Mouse (Mus musculus): ENCODE data around the gene Kansl1.
"Not testable (repeated sequence)": the region's sequence is repeated elsewhere in the genome, so short reads cannot be mapped to it uniquely, and the experiment has no call there.

Kansl1 gene

GRCm38 (mm10) chr11:104468751-104469268 is at the start of gene Kansl1:
TSS of gene Kansl1 (minus strand) at chr11:104468861.
- DNase-seq, result peak in 1 of 2 experiments; percentile 8

DNA sequence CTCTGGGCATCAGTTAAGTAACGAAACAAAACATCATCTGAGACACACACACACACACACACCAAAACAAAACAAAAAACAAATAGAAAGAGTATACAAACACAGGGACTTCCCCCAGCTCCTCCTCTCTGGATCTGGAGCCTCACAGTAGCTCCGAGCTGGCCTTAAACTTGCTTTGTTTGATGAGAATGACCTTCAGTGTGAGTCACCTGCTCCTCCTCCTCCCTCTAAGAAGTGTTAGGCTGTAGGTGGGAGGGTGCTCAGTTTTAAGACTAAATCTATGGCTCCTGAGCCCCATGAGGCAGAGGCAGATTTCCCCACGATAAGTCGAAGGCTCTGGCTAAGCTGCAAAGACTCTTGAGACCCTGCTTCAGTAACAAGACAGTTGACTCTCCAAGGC is 43.8 kb upstream of the Kansl1 start:
- no peak for DNase-seq

- DNase-seq, result peak in 1 of 2 experiments; percentile 39
Observed at GRCm38 (mm10) chr11:104510606-104511005, 41.9 kb upstream of the Kansl1 start.

- no peak for DNase-seq
Observed at GRCm38 (mm10) chr11:104508455-104508854, 39.8 kb upstream of the Kansl1 start.

- no peak for DNase-seq
Observed at GRCm38 (mm10) chr11:104488292-104488691, 19.6 kb upstream of the Kansl1 start.

GRCm38 (mm10) chr11:104481971-104482370 is 13.3 kb upstream of the Kansl1 start:
- no peak for DNase-seq

DNA sequence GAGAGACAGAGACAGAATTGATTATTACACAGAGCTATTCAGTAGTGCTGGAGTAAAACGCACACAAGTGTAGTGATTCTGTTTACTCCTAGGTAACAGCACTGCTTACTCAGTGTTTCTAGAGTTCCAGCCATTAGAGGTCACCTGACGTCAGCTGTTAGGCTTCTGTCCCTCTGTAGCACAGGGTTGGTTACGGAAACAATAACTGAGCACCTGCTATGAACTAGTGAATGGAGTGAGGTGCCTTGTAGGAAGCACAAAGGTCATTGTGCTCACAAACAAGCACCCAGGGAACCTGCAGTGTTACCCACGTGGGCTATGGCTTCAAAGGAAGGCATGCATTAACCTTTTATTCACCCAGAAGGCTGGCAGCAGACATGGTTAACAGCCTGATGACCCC is 10.8 kb upstream of the Kansl1 start:
- no peak for DNase-seq

DNA sequence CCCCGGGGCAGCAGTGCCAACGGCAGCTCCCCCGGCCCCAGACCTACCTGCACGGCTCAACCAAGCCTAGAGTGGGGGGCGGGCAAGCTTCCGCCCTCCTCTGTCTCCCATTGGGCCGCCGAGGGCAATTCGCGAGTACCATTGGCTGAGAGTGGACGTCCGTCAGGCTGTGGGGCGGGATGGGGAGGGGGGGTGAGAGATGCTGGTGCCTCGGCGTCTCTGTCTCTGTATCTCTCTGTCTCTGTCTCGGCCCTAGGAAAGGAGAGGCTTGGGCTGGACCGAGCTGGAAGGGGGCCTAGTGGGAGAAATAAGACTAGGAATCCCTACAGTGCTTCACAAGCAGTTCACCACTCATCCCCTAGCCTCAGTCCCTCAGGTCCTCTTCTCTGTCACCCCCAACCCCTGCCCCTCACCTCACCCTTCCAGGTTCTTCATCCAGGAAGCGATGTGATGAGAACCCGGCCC is 742 bp upstream of the Kansl1 start:
- peak; percentile 83 to 84 for DNase-seq

DNA sequence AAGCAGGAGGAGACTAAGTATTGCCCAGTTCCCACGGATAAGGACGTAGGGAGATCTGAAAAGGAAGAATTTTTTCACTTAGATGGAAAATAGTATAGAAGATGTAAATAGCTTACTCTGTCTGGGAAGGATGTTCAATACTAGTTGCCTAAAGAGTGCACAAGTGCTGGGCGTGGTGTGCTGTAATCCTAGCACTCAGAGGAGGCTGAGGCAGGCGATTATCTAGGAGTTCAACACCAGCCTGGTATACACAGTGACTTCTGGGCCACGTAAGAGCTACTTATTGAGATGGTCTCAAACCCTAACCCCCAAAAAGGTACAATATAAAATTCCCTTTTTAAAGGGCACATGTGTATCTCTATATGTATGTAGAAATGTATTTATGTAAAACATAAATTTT is 963 bp downstream of the Kansl1 start:
- DNase-seq, result no peak

DNA sequence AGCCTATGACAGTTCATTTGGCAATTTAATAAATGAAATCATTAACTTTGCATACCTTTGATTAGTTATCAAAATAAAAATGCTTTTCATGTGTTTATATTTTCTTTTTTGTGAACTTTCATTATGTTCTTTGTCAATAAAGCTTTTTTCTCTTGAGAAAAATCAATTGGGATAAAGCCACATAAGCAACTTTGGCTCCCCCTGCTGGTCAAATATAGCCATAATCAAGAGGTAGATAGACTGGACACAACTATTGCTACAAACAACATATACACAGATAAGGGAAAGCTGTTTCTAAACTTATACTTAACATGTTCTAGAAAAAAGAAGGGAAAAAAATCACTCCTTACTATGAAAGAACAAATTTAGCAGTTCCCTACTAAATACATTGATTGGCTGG is 7.1 kb downstream of the Kansl1 start:
- peak in 1 of 2 experiments; percentile 46 for DNase-seq

GRCm38 (mm10) chr11:104459671-104460070 is 9.0 kb downstream of the Kansl1 start:
- no peak for DNase-seq

- DNase-seq, result no peak
Observed at GRCm38 (mm10) chr11:104458507-104458906, 10.2 kb downstream of the Kansl1 start.

DNA sequence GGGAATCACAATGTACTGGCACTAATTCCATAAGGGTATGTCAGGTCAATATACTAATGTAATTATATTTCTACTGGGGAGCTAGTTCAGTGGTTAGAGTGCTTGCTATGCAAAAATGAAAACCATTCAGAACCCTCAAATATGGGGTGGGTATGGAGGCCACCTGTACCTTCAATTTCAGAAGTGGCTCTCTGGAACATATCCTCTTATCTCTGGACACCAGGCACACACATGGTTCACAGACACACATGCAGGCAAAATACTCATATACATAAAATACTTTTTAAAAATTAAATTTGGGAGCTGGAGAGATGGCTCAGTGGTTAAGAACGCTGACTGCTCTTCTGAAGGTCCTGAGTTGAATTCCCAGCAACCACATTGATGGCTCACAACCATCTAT is 16.0 kb downstream of the Kansl1 start:
- DNase-seq, result no peak

GRCm38 (mm10) chr11:104451239-104451638 is 17.4 kb downstream of the Kansl1 start:
- DNase-seq, result no peak

- DNase-seq, result not testable (repeated sequence)
Observed at GRCm38 (mm10) chr11:104448499-104448898, 20.2 kb downstream of the Kansl1 start.

DNA sequence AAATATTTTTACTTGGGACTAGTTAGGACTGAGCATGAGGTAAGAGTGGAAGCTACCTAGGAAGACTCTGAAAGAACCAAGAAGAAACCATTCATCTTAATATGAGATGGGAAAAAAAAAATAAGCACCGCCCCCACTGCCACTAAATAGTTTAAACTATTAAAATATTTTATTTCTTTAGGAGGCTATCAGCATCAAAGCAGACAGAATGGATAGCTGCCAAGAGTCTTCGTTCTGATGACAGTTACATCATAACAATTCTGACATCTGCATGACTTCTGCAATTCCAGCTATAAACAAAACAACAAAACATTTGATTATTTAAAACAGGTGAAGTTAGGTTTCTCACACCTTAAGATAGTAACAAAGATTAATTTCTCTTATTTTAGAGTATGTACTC is 23.1 kb downstream of the Kansl1 start:
- DNase-seq, result no peak

- DNase-seq, result no peak
Observed at GRCm38 (mm10) chr11:104445044-104445443, 23.6 kb downstream of the Kansl1 start.

GRCm38 (mm10) chr11:104443359-104443758 is 25.3 kb downstream of the Kansl1 start:
- no peak for DNase-seq

DNA sequence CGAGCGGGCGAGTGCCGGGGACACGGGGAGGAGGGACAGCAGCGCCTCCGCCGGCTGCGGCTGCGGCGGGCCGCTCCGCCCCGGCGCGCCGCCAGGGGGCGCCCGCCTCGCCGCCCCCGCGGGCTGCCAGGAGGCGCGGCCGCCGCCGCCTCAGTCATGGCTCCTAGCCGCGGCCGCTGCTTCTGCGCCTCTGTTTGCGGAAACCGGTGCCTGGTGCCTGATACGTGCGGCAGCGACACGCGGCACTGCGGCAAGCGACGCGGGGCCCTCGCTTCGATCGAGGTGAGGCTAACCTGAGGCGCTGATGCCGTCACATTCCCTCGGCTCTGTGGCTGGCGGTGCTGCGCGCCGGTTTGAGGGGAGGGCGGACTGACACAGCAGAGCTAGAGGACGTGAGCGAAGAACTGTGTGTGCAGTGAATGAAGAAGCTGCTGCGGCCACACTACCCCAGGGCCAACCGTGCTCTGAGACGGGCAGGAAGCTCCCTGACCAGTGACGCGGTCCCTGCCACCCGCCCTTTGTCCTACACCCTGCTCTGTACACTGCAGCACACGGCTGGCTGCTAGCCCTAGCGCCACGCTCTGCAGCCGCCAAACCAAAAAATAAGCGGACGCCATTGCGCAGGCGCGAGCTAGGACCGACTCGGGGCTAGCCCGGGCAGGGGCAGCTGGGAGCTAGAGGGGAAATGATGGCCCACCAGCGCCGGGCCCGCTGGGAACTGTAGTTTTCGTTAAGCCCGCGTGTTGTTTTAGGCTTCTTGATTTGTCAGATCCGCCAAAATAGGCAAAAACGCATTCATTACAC is 26.1 kb downstream of the Kansl1 start:
- peak; percentile 86 to 93 for DNase-seq

DNA sequence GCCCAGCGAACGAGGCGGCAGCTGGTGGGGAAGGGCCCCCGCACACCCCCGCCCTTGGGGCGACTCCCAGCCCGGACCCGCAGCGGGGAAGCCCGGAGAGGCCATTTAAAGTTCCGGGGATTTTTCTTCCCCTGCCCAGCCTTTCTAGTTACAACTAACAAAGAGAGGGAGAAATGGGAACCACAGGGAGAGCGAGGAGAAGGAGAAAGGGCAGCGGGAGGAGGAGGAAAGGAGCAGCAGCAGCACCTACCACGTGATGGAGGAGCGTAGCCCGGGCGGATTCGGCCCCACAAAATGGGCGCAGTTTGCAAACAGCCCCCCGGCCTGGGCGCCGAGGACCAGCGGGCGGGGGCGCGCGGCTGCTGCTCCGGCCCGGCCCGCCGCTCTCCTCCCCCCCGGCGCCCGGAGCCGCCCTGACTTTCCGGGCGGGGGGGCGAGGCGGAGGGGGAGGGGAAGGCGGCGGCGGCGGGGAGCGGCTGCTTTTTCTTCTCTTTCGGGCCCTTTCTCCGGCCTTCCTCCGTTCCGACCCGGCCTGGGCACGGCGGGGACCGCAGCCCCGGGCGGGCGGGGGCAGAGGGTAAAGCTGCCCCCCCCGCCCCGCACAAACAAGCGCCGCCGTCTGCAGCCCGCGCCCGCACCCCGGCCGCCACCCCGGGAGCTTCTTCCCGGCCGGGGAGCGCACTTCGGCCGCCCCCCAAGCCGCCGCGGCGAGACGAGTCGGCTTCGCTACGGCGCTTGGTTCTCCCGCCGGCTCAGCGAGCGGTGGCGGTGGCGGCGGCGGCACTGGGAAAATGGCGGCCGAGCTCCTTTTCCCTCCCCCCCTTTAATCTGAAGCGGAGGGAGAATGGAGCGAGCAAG is 27.0 kb downstream of the Kansl1 start:
- DNase-seq, result peak; percentile 66 to 69

- DNase-seq, result no peak
Observed at GRCm38 (mm10) chr11:104440521-104441474, 27.9 kb downstream of the Kansl1 start.

- DNase-seq, result no peak
Observed at GRCm38 (mm10) chr11:104439703-104440102, 29.0 kb downstream of the Kansl1 start.
